Mouse (Mus musculus) macrophage (primary cell): Measurements from ENCODE around the gene Acaa1a. TPM values are rescaled to one million over a fixed set of nuclear protein-coding genes. Genes with fewer than 3 reads are reported as not detected.

Experiments
- H3K27ac ChIP-seq: fragments of 350-480 bp; formaldehyde crosslinking; 2 replicates; pipeline ENCODE4 v1.9.0; 2021
- H3K36me3 ChIP-seq: fragments of 350-480 bp; formaldehyde crosslinking; 2 replicates; pipeline ENCODE4 v1.9.0; 2021; ENCODE audit errors: inconsistent target
- H3K4me3 ChIP-seq: fragments of 350-480 bp; formaldehyde crosslinking; 2 replicates; pipeline ENCODE4 v1.9.0; 2021; ENCODE audit errors: inconsistent target
- H3K79me2 ChIP-seq: fragments of 350-480 bp; formaldehyde crosslinking; 2 replicates; pipeline ENCODE4 v1.9.0; 2021; ENCODE audit errors: inconsistent target
- WGBS: methylation state at CpG from one replicate; pipeline ENCODE4 v1.1.7; 2026; ENCODE audit warnings: inconsistent platforms; ENCODE audit not compliant: missing documents; 5-methylcytosine and 5-hydroxymethylcytosine counted together
- polyA plus RNA-seq: library from polyadenylated mRNA; stranded (reverse); fragments of 250-400 nt; gene quantifications from 3 replicates; pipeline ENCODE4 v1.2.4, GENCODE M21; 2018; ENCODE audit warnings: inconsistent platforms
- total RNA-seq, 78 experiments: library from RNA; depleted of rRNA; stranded (reverse); fragments of 250-400 nt; gene quantifications; 1 replicate in 9 of 78; 2 replicates in 24 of 78; 3 replicates in 43 of 78; 4 replicates in 2 of 78; pipeline ENCODE4 v1.2.4; 2018; ENCODE audit warnings: inconsistent platforms in 56 of 78

The Acaa1a gene
- 100 to 1,000 TPM in 22 of 26 experiments, 10 to 100 TPM in 4; 50.8 to 289 (median 175) TPM for total RNA-seq (2018; cell fraction: chromatin; rRNA removed)
- 10 to 100 TPM; 44.7 to 97.3 (median 64.8) TPM for total RNA-seq (2018; cell fraction: cytosol; rRNA removed)
- total RNA-seq (2018; cell fraction: nucleus; rRNA removed), result 100 to 1,000 TPM in 16 of 26 experiments, 10 to 100 TPM in 10; 37.9 to 192 (median 118) TPM
- 27.8 to 102 TPM (median 60.2 TPM) in 3 replicates for polyA plus RNA-seq

- WGBS, result under 1% methylated on average over 43 of the region's 43 CpGs
- H3K79me2 ChIP-seq, result peaks cover 52% of the 10 kb centered on the region
- H3K27ac ChIP-seq, result peak within 1 kb of the TSS; percentile 93
- H3K4me3 ChIP-seq, result peak within 1 kb of the TSS; percentile 77
- peaks cover 31% of the 10 kb centered on the region; the same call in 1 of the 2 replicates for H3K36me3 ChIP-seq
These were observed at the start of gene Acaa1a for GRCm38 (mm10) chr9:119339558-119340211. Gene Acaa1a (plus strand): TSS chr9:119339676.

GRCm38 (mm10) chr9:119290791-119291190 is 48.7 kb upstream of the Acaa1a start:
- no peak overlapping the region for H3K27ac ChIP-seq
- 97% methylated on average over 3 of the region's 3 CpGs for WGBS
- H3K4me3 ChIP-seq, result no peak overlapping the region
- peaks cover 12% of the 10 kb centered on the region; the same call in 1 of the 2 replicates for H3K36me3 ChIP-seq
- no peaks in the 10 kb centered on the region for H3K79me2 ChIP-seq

GRCm38 (mm10) chr9:119297696-119298095 is 41.8 kb upstream of the Acaa1a start:
- Histone ChIP-seq H3K36me3 (peaks cover under 1% of the 10 kb centered on the region; the same call in 1 of the 2 replicates), H3K4me3 (no peak overlapping the region), H3K27ac (no peak overlapping the region), H3K79me2 (no peaks in the 10 kb centered on the region; the same call in 1 of the 2 replicates)
- WGBS, result 95% methylated on average over 6 of the region's 6 CpGs

- no peaks in the 10 kb centered on the region; the same call in 1 of the 2 replicates for H3K79me2 ChIP-seq
- WGBS, result 91% methylated on average over 3 of the region's 3 CpGs
- H3K4me3 ChIP-seq, result no peak overlapping the region
- no peak overlapping the region for H3K27ac ChIP-seq
- no peaks in the 10 kb centered on the region for H3K36me3 ChIP-seq
These were observed 40.9 kb upstream of the Acaa1a start for GRCm38 (mm10) chr9:119298563-119298962.

- WGBS, result 90% methylated on average over 3 of the region's 7 CpGs
- Histone ChIP-seq H3K36me3 (0 out of 2 replicates have a peak, but pooled peaks cover 8% of the 10 kb centered on the region), H3K79me2 (peaks cover 64% of the 10 kb centered on the region), H3K27ac (no peak overlapping the region), H3K4me3 (no peak overlapping the region)
These were observed 33.6 kb upstream of the Acaa1a start for GRCm38 (mm10) chr9:119305863-119306262.

GRCm38 (mm10) chr9:119309067-119309466 is 30.4 kb upstream of the Acaa1a start:
- WGBS, result 79% methylated on average over 1 of the region's 1 CpGs
- H3K36me3 ChIP-seq, result 0 out of 2 replicates have a peak, but pooled peaks cover 6% of the 10 kb centered on the region
- peaks cover 96% of the 10 kb centered on the region for H3K79me2 ChIP-seq
- H3K4me3 ChIP-seq, result no peak overlapping the region
- H3K27ac ChIP-seq, result no peak overlapping the region

- H3K4me3 ChIP-seq, result no peak overlapping the region
- H3K27ac ChIP-seq, result no peak overlapping the region
- peaks cover 100% of the 10 kb centered on the region for H3K79me2 ChIP-seq
- H3K36me3 ChIP-seq, result no peaks in the 10 kb centered on the region
- 93% methylated on average over 9 of the region's 10 CpGs for WGBS
These were observed 26.4 kb upstream of the Acaa1a start for GRCm38 (mm10) chr9:119313096-119313495.

GRCm38 (mm10) chr9:119318891-119319290 is 20.6 kb upstream of the Acaa1a start:
- WGBS, result 100% methylated on average over 1 of the region's 1 CpGs
- peaks cover 80% of the 10 kb centered on the region for H3K79me2 ChIP-seq
- no peaks in the 10 kb centered on the region for H3K36me3 ChIP-seq
- H3K27ac ChIP-seq, result no peak overlapping the region
- H3K4me3 ChIP-seq, result no peak overlapping the region

- H3K79me2 ChIP-seq, result peaks cover 64% of the 10 kb centered on the region
- H3K27ac ChIP-seq, result no peak overlapping the region
- H3K4me3 ChIP-seq, result no peak overlapping the region
- H3K36me3 ChIP-seq, result no peaks in the 10 kb centered on the region
- WGBS, result 95% methylated on average over 6 of the region's 7 CpGs
These were observed 19.0 kb upstream of the Acaa1a start for GRCm38 (mm10) chr9:119320446-119320845.

GRCm38 (mm10) chr9:119320946-119321345 is 18.5 kb upstream of the Acaa1a start:
- Histone ChIP-seq H3K4me3 (peak overlapping the region; percentile 69), H3K79me2 (peaks cover 59% of the 10 kb centered on the region), H3K27ac (no peak overlapping the region), H3K36me3 (no peaks in the 10 kb centered on the region)
- 48% methylated on average over 7 of the region's 7 CpGs for WGBS

- Histone ChIP-seq H3K79me2 (peaks cover 53% of the 10 kb centered on the region), H3K4me3 (peak overlapping the region; percentile 69), H3K27ac (no peak overlapping the region), H3K36me3 (no peaks in the 10 kb centered on the region)
- WGBS, result under 1% methylated on average over 57 of the region's 59 CpGs
These were observed 17.9 kb upstream of the Acaa1a start for GRCm38 (mm10) chr9:119321392-119322229.

GRCm38 (mm10) chr9:119322289-119323259 is 16.9 kb upstream of the Acaa1a start, which contains the start of gene Oxsr1:
Gene Oxsr1 (minus strand): TSS chr9:119322427.
- Histone ChIP-seq H3K79me2 (peaks cover 43% of the 10 kb centered on the region), H3K4me3 (peak within 1 kb of the TSS; percentile 78), H3K36me3 (no peaks in the 10 kb centered on the region), H3K27ac (peak within 1 kb of the TSS; percentile 93)
- WGBS, result under 1% methylated on average over 71 of the region's 76 CpGs

- 7% methylated on average over 9 of the region's 9 CpGs for WGBS
- Histone ChIP-seq H3K79me2 (peaks cover 36% of the 10 kb centered on the region), H3K27ac (peak overlapping the region; percentile 93), H3K36me3 (no peaks in the 10 kb centered on the region), H3K4me3 (peak overlapping the region; percentile 78)
These were observed 16.2 kb upstream of the Acaa1a start for GRCm38 (mm10) chr9:119323260-119323645.
